Mouse (Mus musculus) heart, embryonic 12.5 days (tissue): ENCODE data around the gene E130114P18Rik. TPM values are rescaled to one million over a fixed set of nuclear protein-coding genes. Genes with fewer than 3 reads are reported as not detected.

Experiments
- ATAC-seq: fragments of 200-750 bp; cut with Nextera tagmentation; 2 replicates; pipeline ENCODE4 v1.8.0; 2017; ENCODE audit warnings: moderate TSS enrichment, moderate library complexity; ENCODE audit not compliant: insufficient number of reproducible peaks, low FRiP score
- H3K27ac ChIP-seq: fragments of 300-500 bp; sonication (generic); 2 replicates; pipeline ENCODE4 v1.5.1; 2016; ENCODE audit warnings: mild to moderate bottlenecking, moderate library complexity; ENCODE audit not compliant: poor library complexity, severe bottlenecking
- H3K27me3 ChIP-seq: fragments of 300-500 bp; sonication (generic); replicated peaks from 2 replicates; pipeline ENCODE4 v1.6.1; 2016; ENCODE audit warnings: mild to moderate bottlenecking, moderate library complexity
- H3K36me3 ChIP-seq: fragments of 300-500 bp; sonication (generic); 2 replicates; pipeline ENCODE4 v1.6.1; 2016; ENCODE audit warnings: mild to moderate bottlenecking, moderate library complexity
- H3K4me1 ChIP-seq: fragments of 300-500 bp; sonication (generic); replicated peaks from 2 replicates; pipeline ENCODE4 v1.6.1; 2016; ENCODE audit warnings: mild to moderate bottlenecking
- H3K4me2 ChIP-seq: fragments of 300-500 bp; sonication (generic); 2 replicates; pipeline ENCODE4 v1.6.1; 2016; ENCODE audit warnings: mild to moderate bottlenecking, moderate library complexity
- H3K4me3 ChIP-seq: fragments of 300-500 bp; sonication (generic); 2 replicates; pipeline ENCODE4 v1.5.1; 2016; ENCODE audit warnings: mild to moderate bottlenecking
- H3K9ac ChIP-seq: fragments of 300-500 bp; sonication (generic); 2 replicates; pipeline ENCODE4 v1.6.1; 2016; ENCODE audit warnings: mild to moderate bottlenecking, moderate library complexity
- H3K9me3 ChIP-seq: fragments of 300-500 bp; sonication (generic); replicated peaks from 2 replicates; pipeline ENCODE4 v1.6.1; 2016; ENCODE audit warnings: mild to moderate bottlenecking, moderate library complexity
- WGBS: fragments of 180-500 bp; shearing (Covaris S2); methylation state at CpG from one replicate; pipeline ENCODE4 v1.1.7; 2016; 5-methylcytosine and 5-hydroxymethylcytosine counted together
- polyA plus RNA-seq: library from polyadenylated mRNA; unstranded; fragments of >200 nt; fragmentation: Nextera tagmentation; extraction: Ambion mirVana; gene quantifications from 2 replicates; pipeline ENCODE4 v1.2.1, GENCODE M21; 2016

The E130114P18Rik gene
- polyA plus RNA-seq, 1 experiment from 2014 or later, result 0.74 TPM

GRCm38 (mm10) chr4:97593869-97594268, 184.0 kb downstream of the E130114P18Rik start:
- peaks cover 26% of the 10 kb centered on the region for H3K4me1 ChIP-seq
- no peak overlapping the region for H3K9ac ChIP-seq
- WGBS, result 16% methylated on average over 5 of the region's 5 CpGs
- H3K4me3 ChIP-seq, result no peak overlapping the region
- no peaks in the 10 kb centered on the region for H3K36me3 ChIP-seq
- no peaks in the 10 kb centered on the region for H3K27me3 ChIP-seq
- ATAC-seq, result no peak
- H3K9me3 ChIP-seq, result no peaks in the 10 kb centered on the region
- H3K27ac ChIP-seq, result no peak overlapping the region
- H3K4me2 ChIP-seq, result no peak overlapping the region

- Histone ChIP-seq H3K27me3 (no peaks in the 10 kb centered on the region), H3K9ac (no peak overlapping the region), H3K4me2 (no peak overlapping the region), H3K4me1 (peaks cover 23% of the 10 kb centered on the region), H3K36me3 (no peaks in the 10 kb centered on the region), H3K9me3 (no peaks in the 10 kb centered on the region), H3K27ac (no peak overlapping the region), H3K4me3 (no peak overlapping the region)
- ATAC-seq, result no peak
- WGBS, result 77% methylated on average over 1 of the region's 1 CpGs
Measured at GRCm38 (mm10) chr4:97589790-97590189, 188.1 kb downstream of the E130114P18Rik start.

- no peak for ATAC-seq
- H3K9me3 ChIP-seq, result no peaks in the 10 kb centered on the region
- H3K4me1 ChIP-seq, result peaks cover 7% of the 10 kb centered on the region
- no peaks in the 10 kb centered on the region for H3K27me3 ChIP-seq
- no peak overlapping the region for H3K4me3 ChIP-seq
- WGBS, result 74% methylated on average over 9 of the region's 9 CpGs
- no peaks in the 10 kb centered on the region for H3K36me3 ChIP-seq
- no peak overlapping the region for H3K27ac ChIP-seq
- H3K9ac ChIP-seq, result no peak overlapping the region
- no peak overlapping the region for H3K4me2 ChIP-seq
Measured at GRCm38 (mm10) chr4:97587412-97588010, 190.4 kb downstream of the E130114P18Rik start.

- Histone ChIP-seq H3K4me1 (0 out of 2 replicates have a peak, but pooled peaks cover 4% of the 10 kb centered on the region), H3K4me3 (no peak overlapping the region), H3K9ac (no peak overlapping the region), H3K9me3 (no peaks in the 10 kb centered on the region), H3K36me3 (no peaks in the 10 kb centered on the region), H3K27me3 (no peaks in the 10 kb centered on the region), H3K27ac (no peak overlapping the region), H3K4me2 (no peak overlapping the region)
- no peak for ATAC-seq
- 87% methylated on average over 7 of the region's 7 CpGs for WGBS
Measured at GRCm38 (mm10) chr4:97585170-97585569, 192.7 kb downstream of the E130114P18Rik start.

GRCm38 (mm10) chr4:97584445-97585130, 193.3 kb downstream of the E130114P18Rik start:
- Histone ChIP-seq H3K4me3 (no peak overlapping the region), H3K27me3 (no peaks in the 10 kb centered on the region), H3K9ac (no peak overlapping the region), H3K9me3 (no peaks in the 10 kb centered on the region), H3K27ac (no peak overlapping the region), H3K36me3 (no peaks in the 10 kb centered on the region), H3K4me2 (no peak overlapping the region), H3K4me1 (0 out of 2 replicates have a peak, but pooled peaks cover 4% of the 10 kb centered on the region)
- 81% methylated on average over 9 of the region's 9 CpGs for WGBS
- no peak for ATAC-seq

- H3K4me2 ChIP-seq, result peak overlapping the region; percentile 25
- H3K27ac ChIP-seq, result no peak overlapping the region
- no peaks in the 10 kb centered on the region for H3K9me3 ChIP-seq
- H3K27me3 ChIP-seq, result no peaks in the 10 kb centered on the region
- ATAC-seq, result no peak
- 0 out of 2 replicates have a peak, but pooled peaks cover 4% of the 10 kb centered on the region for H3K4me1 ChIP-seq
- WGBS, result 58% methylated on average over 15 of the region's 15 CpGs
- no peaks in the 10 kb centered on the region for H3K36me3 ChIP-seq
- H3K9ac ChIP-seq, result no peak overlapping the region
- no peak overlapping the region for H3K4me3 ChIP-seq
Measured at GRCm38 (mm10) chr4:97582796-97583430, 195.0 kb downstream of the E130114P18Rik start.

- Histone ChIP-seq H3K4me1 (0 out of 2 replicates have a peak, but pooled peaks cover 2% of the 10 kb centered on the region), H3K4me2 (no peak overlapping the region; the same call in 1 of the 2 replicates), H3K27me3 (no peaks in the 10 kb centered on the region), H3K9me3 (no peaks in the 10 kb centered on the region), H3K9ac (no peak overlapping the region), H3K4me3 (no peak overlapping the region), H3K36me3 (no peaks in the 10 kb centered on the region), H3K27ac (no peak overlapping the region)
- WGBS, result 51% methylated on average over 3 of the region's 3 CpGs
- ATAC-seq, result no peak
Measured at GRCm38 (mm10) chr4:97582064-97582415, 195.8 kb downstream of the E130114P18Rik start.

- Histone ChIP-seq H3K9ac (no peak overlapping the region), H3K4me2 (no peak overlapping the region; the same call in 1 of the 2 replicates), H3K36me3 (no peaks in the 10 kb centered on the region), H3K27ac (no peak overlapping the region), H3K27me3 (no peaks in the 10 kb centered on the region), H3K4me1 (no peaks in the 10 kb centered on the region), H3K9me3 (no peaks in the 10 kb centered on the region), H3K4me3 (no peak overlapping the region)
- ATAC-seq, result no peak
- WGBS, result 51% methylated on average over 12 of the region's 12 CpGs
Measured at GRCm38 (mm10) chr4:97581314-97582063, 196.4 kb downstream of the E130114P18Rik start.

GRCm38 (mm10) chr4:97580906-97581305, 197.0 kb downstream of the E130114P18Rik start:
- WGBS, result 91% methylated on average over 7 of the region's 7 CpGs
- Histone ChIP-seq H3K36me3 (no peaks in the 10 kb centered on the region), H3K9me3 (no peaks in the 10 kb centered on the region), H3K27me3 (no peaks in the 10 kb centered on the region), H3K4me2 (no peak overlapping the region), H3K9ac (no peak overlapping the region), H3K4me1 (no peaks in the 10 kb centered on the region), H3K4me3 (no peak overlapping the region), H3K27ac (no peak overlapping the region)
- no peak for ATAC-seq

GRCm38 (mm10) chr4:97578571-97579165, 199.2 kb downstream of the E130114P18Rik start:
- no peak for ATAC-seq
- H3K4me1 ChIP-seq, result no peaks in the 10 kb centered on the region

More at GRCm38 (mm10) chr4:97578571-97579165, 199.2 kb downstream of the E130114P18Rik start:
- Histone ChIP-seq H3K27ac (no peak overlapping the region), H3K36me3 (no peaks in the 10 kb centered on the region), H3K4me2 (no peak overlapping the region), H3K27me3 (no peaks in the 10 kb centered on the region), H3K4me3 (no peak overlapping the region), H3K9me3 (no peaks in the 10 kb centered on the region), H3K9ac (no peak overlapping the region)
- WGBS, result 81% methylated on average over 9 of the region's 9 CpGs
